Mouse (Mus musculus): ENCODE measurements around the gene Ptgs1. TPM values are rescaled to one million over a fixed set of nuclear protein-coding genes. Genes with fewer than 3 reads are reported as not detected.

Gene Ptgs1
- polyA plus RNA-seq, 1 experiment from 2014 or later: 36.2 TPM

DNA sequence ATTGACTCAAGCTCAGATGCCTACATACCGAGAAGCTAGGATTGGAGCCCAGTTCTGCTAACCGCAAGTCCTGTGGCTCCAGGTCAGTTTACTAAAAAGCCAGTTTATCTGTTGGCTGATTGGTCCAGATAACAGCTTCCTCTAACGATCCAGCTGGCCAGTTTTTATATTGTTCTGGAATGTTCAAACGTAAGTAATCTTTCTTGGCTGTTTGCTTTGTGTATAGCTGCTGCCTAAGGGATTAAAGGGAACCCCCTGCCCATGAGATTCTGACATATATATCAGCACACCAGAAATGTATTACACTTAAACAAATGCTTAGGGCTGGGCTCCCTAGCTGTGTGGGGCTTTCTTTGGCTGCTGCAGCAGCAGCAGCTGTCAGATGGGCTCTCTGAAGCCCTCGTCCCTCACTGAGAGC, 13.7 kb downstream of the Ptgs1 start:
- Histone ChIP-seq H3K27ac (replicated peaks) (peak overlapping the region; percentile 67; the same call in 1 of the 2 replicates), H3K4me2 (replicated peaks; ENCODE audit: low read depth) (no peak overlapping the region), H3K4me1 (replicated peaks; ENCODE audit: control insufficient read depth, insufficient read depth) (no peaks in the 10 kb centered on the region), H3K9me3 (ENCODE audit: control insufficient read depth, low read length) (no peaks in the 10 kb centered on the region), H3K4me3 (ENCODE audit: low read depth, low read length) (no peak overlapping the region), H3K27me3 (ENCODE audit: control insufficient read depth, insufficient read depth, low read length) (no peaks in the 10 kb centered on the region), H3K36me3 (ENCODE audit: control insufficient read depth, insufficient read depth, low read length) (0 out of 2 replicates have a peak, but pooled peaks cover 7% of the 10 kb centered on the region), H3K9ac (ENCODE audit: low read length) (no peak overlapping the region)
- DNase-seq (ENCODE audit: low spot score): no peak
- ATAC-seq (ENCODE audit: low FRiP score, low TSS enrichment): peak; percentile 55
- TF ChIP-seq CTCF (IDR thresholded peaks at IDR 0.05; ENCODE audit: low read depth) (no peak), EP300 (optimal IDR thresholded peaks at IDR 0.05) (no peak)
- 15% methylated on average over 5 of the region's 5 CpGs for WGBS

DNA sequence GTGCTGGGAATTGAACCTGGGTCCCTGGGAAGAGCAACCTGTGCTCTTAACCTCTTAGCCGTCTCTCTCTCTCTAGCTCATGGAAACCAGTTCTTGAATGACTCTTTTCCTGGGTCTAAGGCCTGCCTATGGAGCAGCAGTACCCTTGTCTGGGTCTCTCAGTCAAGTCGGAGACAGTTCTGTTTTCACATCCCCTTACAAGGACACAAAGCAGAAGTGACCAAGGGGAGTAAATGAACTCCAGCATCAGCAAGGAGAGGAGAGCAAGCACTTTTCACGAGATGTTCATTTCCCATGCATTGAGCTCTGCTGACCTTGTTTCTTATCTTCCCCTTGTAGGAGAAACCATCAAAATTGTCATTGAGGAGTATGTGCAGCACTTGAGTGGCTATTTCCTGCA, 14.5 kb downstream of the Ptgs1 start:
- no peak for DNase-seq (ENCODE audit: low spot score)
- 78% methylated on average over 3 of the region's 3 CpGs for WGBS
- Histone ChIP-seq H3K36me3 (ENCODE audit: control insufficient read depth, insufficient read depth, low read length) (0 out of 2 replicates have a peak, but pooled peaks cover 7% of the 10 kb centered on the region), H3K9ac (ENCODE audit: low read length) (no peak overlapping the region), H3K4me3 (ENCODE audit: low read depth, low read length) (no peak overlapping the region), H3K9me3 (ENCODE audit: control insufficient read depth, low read length) (no peaks in the 10 kb centered on the region), H3K4me1 (replicated peaks; ENCODE audit: control insufficient read depth, insufficient read depth) (no peaks in the 10 kb centered on the region), H3K27ac (replicated peaks) (no peak overlapping the region), H3K27me3 (ENCODE audit: control insufficient read depth, insufficient read depth, low read length) (no peaks in the 10 kb centered on the region), H3K4me2 (replicated peaks; ENCODE audit: low read depth) (no peak overlapping the region)
- ATAC-seq (ENCODE audit: low FRiP score, low TSS enrichment): no peak
- TF ChIP-seq EP300 (optimal IDR thresholded peaks at IDR 0.05) (no peak), CTCF (IDR thresholded peaks at IDR 0.05; ENCODE audit: low read depth) (no peak)

DNA sequence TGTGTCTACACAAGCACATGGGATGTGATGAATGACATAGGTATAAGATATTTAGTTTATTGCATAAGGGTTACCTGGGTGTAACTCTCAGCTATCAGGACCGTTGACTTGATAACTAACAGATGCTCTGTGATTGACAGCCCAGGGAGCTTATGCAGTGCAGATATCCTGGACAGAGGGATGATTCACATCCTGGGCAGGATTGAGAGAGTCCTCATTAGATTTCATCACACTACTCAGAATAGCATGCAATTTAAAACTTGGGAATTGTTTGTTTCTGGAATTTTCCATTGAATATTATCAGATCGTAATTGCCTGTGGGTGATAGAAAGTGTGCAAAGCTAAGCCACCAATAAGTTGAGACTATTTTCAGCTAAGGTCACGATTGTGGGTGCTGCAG, 17.7 kb downstream of the Ptgs1 start:
- no peak for DNase-seq (ENCODE audit: low spot score)
- TF ChIP-seq CTCF (IDR thresholded peaks at IDR 0.05; ENCODE audit: low read depth): no peak
- no peak for TF ChIP-seq EP300 (optimal IDR thresholded peaks at IDR 0.05)
- Histone ChIP-seq H3K9ac (ENCODE audit: low read length) (no peak overlapping the region), H3K27me3 (ENCODE audit: control insufficient read depth, insufficient read depth, low read length) (no peaks in the 10 kb centered on the region), H3K27ac (replicated peaks) (no peak overlapping the region), H3K4me2 (replicated peaks; ENCODE audit: low read depth) (no peak overlapping the region), H3K36me3 (ENCODE audit: control insufficient read depth, insufficient read depth, low read length) (no peaks in the 10 kb centered on the region), H3K4me3 (ENCODE audit: low read depth, low read length) (no peak overlapping the region), H3K4me1 (replicated peaks; ENCODE audit: control insufficient read depth, insufficient read depth) (no peaks in the 10 kb centered on the region), H3K9me3 (ENCODE audit: control insufficient read depth, low read length) (no peaks in the 10 kb centered on the region)
- WGBS: 64% methylated on average over 3 of the region's 3 CpGs
- no peak for ATAC-seq (ENCODE audit: low FRiP score, low TSS enrichment)

DNA sequence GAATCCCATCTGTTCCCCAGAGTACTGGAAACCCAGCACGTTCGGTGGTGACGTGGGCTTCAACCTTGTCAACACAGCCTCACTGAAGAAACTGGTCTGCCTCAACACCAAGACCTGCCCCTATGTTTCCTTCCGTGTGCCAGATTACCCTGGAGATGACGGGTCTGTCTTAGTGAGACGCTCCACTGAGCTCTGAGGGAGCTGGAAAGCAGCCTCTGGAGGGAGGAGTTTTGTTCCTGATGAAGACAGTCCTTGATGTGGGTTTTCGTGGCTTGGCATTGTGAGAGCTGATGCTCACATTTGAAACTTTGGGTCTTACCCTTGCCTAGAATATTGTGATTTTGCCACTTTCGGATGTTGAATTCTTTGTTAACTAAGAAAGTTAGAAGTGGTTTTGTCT, 20.9 kb downstream of the Ptgs1 start:
- WGBS: 72% methylated on average over 8 of the region's 8 CpGs
- no peak overlapping the region for H3K9ac ChIP-seq (ENCODE audit: low read length)

DNA sequence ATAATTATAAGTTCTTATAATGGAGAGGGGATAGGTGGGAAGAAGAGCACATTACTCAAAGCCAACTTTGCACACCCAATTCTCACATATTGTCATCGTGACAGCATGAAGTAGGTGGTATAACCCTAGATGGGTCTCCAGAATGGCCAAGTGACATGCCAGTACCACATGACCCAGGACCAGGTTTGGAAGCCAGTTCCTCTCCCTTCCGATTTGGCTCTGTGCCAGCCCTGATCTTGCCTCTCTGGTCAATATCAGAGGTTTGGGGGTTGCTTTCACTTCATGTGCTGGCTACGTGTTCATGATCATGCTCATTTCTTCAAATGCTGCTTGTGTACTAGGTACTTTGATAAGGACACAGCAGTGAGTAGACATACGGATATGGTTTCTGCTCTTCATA, 22.3 kb downstream of the Ptgs1 start:
- H3K36me3 ChIP-seq (ENCODE audit: control insufficient read depth, insufficient read depth, low read length): no peaks in the 10 kb centered on the region
- no peak overlapping the region for H3K4me2 ChIP-seq (replicated peaks; ENCODE audit: low read depth)
- no peak for TF ChIP-seq EP300 (optimal IDR thresholded peaks at IDR 0.05)
- no peaks in the 10 kb centered on the region for H3K9me3 ChIP-seq (ENCODE audit: control insufficient read depth, low read length)
- ATAC-seq (ENCODE audit: low FRiP score, low TSS enrichment) (no peak), DNase-seq (ENCODE audit: low spot score) (no peak)
- H3K4me1 ChIP-seq (replicated peaks; ENCODE audit: control insufficient read depth, insufficient read depth): no peaks in the 10 kb centered on the region
- H3K4me3 ChIP-seq (ENCODE audit: low read depth, low read length): no peak overlapping the region
- H3K27ac ChIP-seq (replicated peaks): no peak overlapping the region
- 92% methylated on average over 4 of the region's 4 CpGs for WGBS
- no peak overlapping the region for H3K9ac ChIP-seq (ENCODE audit: low read length)
- no peaks in the 10 kb centered on the region for H3K27me3 ChIP-seq (ENCODE audit: control insufficient read depth, insufficient read depth, low read length)

More for the DNA sequence above, 20.9 kb downstream of the Ptgs1 start:
- Histone ChIP-seq H3K36me3 (ENCODE audit: control insufficient read depth, insufficient read depth, low read length) (no peaks in the 10 kb centered on the region), H3K4me1 (replicated peaks; ENCODE audit: control insufficient read depth, insufficient read depth) (no peaks in the 10 kb centered on the region), H3K4me2 (replicated peaks; ENCODE audit: low read depth) (no peak overlapping the region), H3K9me3 (ENCODE audit: control insufficient read depth, low read length) (no peaks in the 10 kb centered on the region), H3K4me3 (ENCODE audit: low read depth, low read length) (no peak overlapping the region), H3K27me3 (ENCODE audit: control insufficient read depth, insufficient read depth, low read length) (no peaks in the 10 kb centered on the region), H3K27ac (replicated peaks) (no peak overlapping the region)
- ATAC-seq (ENCODE audit: low FRiP score, low TSS enrichment): no peak
- TF ChIP-seq CTCF (IDR thresholded peaks at IDR 0.05; ENCODE audit: low read depth) (no peak), EP300 (optimal IDR thresholded peaks at IDR 0.05) (no peak)
- DNase-seq (ENCODE audit: low spot score): no peak

DNA sequence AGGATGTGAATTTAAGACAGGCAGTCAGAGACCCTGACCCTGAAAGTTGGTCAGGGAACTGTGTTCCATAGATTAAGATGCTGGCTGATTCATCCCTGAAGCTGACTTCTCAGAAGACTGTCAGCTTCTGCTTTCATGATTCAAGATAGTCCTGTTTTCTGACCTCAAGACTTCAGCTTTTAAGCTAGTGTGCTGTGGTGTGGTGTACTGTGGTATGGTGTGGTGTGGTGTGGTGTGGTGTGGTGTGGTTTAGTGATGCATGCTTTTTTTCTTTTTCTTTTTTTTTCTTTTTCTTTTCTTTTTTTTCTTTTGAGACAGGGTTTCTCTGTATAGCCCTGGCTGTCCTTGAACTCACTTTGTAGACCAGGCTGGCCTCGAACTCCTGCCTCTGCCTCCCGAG, 24.2 kb downstream of the Ptgs1 start:
- Histone ChIP-seq H3K4me2 (replicated peaks; ENCODE audit: low read depth) (no peak overlapping the region), H3K9me3 (ENCODE audit: control insufficient read depth, low read length) (no peaks in the 10 kb centered on the region), H3K4me1 (replicated peaks; ENCODE audit: control insufficient read depth, insufficient read depth) (no peaks in the 10 kb centered on the region), H3K4me3 (ENCODE audit: low read depth, low read length) (no peak overlapping the region), H3K27me3 (ENCODE audit: control insufficient read depth, insufficient read depth, low read length) (no peaks in the 10 kb centered on the region), H3K27ac (replicated peaks) (no peak overlapping the region), H3K9ac (ENCODE audit: low read length) (no peak overlapping the region), H3K36me3 (ENCODE audit: control insufficient read depth, insufficient read depth, low read length) (no peaks in the 10 kb centered on the region)
- no peak for ATAC-seq (ENCODE audit: low FRiP score, low TSS enrichment)
- TF ChIP-seq EP300 (optimal IDR thresholded peaks at IDR 0.05) (no peak), CTCF (IDR thresholded peaks at IDR 0.05; ENCODE audit: low read depth) (no peak)
- DNase-seq (ENCODE audit: low spot score): no peak
- 81% methylated on average over 2 of the region's 2 CpGs for WGBS

Data from stomach, postnatal 0 days (tissue).